Mouse (Mus musculus) liver, adult (tissue): ENCODE data around the gene Slf2.

Source experiments
- GATA4 ChIP-seq: IDR thresholded peaks from 2 replicates; pipeline ENCODE4 v1.6.1; 2014; ENCODE audit warnings: mild to moderate bottlenecking, low read length; ENCODE audit not compliant: insufficient replicate concordance

Slf2 gene

GRCm38 (mm10) chr19:44902324-44902723 is 28.6 kb upstream of the Slf2 start:
- TF ChIP-seq GATA4: no peak

- no peak for TF ChIP-seq GATA4
Observed at GRCm38 (mm10) chr19:44903343-44904000, 27.5 kb upstream of the Slf2 start.

GRCm38 (mm10) chr19:44904141-44904720 is 26.7 kb upstream of the Slf2 start:
- TF ChIP-seq GATA4: no peak

- peak; percentile 33; the same call in 1 of the 2 replicates for TF ChIP-seq GATA4
Observed at GRCm38 (mm10) chr19:44905316-44905715, 25.6 kb upstream of the Slf2 start.

GRCm38 (mm10) chr19:44907851-44908690 is 22.9 kb upstream of the Slf2 start:
- no peak for TF ChIP-seq GATA4

- TF ChIP-seq GATA4: no peak
Observed at GRCm38 (mm10) chr19:44908836-44909460, 22.0 kb upstream of the Slf2 start.

GRCm38 (mm10) chr19:44914481-44915249 is 16.3 kb upstream of the Slf2 start:
- no peak for TF ChIP-seq GATA4

GRCm38 (mm10) chr19:44918171-44918570 is 12.8 kb upstream of the Slf2 start:
- no peak for TF ChIP-seq GATA4

GRCm38 (mm10) chr19:44921466-44922139 is 9.3 kb upstream of the Slf2 start:
- TF ChIP-seq GATA4: no peak

- no peak for TF ChIP-seq GATA4
Observed at GRCm38 (mm10) chr19:44922521-44922920, 8.4 kb upstream of the Slf2 start.

- TF ChIP-seq GATA4: no peak
Observed at GRCm38 (mm10) chr19:44924699-44925098, 6.3 kb upstream of the Slf2 start.

- TF ChIP-seq GATA4: no peak
Observed at GRCm38 (mm10) chr19:44926781-44927180, 4.2 kb upstream of the Slf2 start.

- TF ChIP-seq GATA4: no peak
Observed at GRCm38 (mm10) chr19:44927250-44927649, 3.7 kb upstream of the Slf2 start.

GRCm38 (mm10) chr19:44928185-44928584 is 2.8 kb upstream of the Slf2 start:
- TF ChIP-seq GATA4: peak; percentile 32; the same call in 1 of the 2 replicates
